Mouse (Mus musculus) ES-E14 (cell line): Measurements from ENCODE around the gene Ccdc91.

Experiments used
- CHD2 ChIP-seq: IDR thresholded peaks from 2 replicates; pipeline ENCODE4 v1.6.1; 2014; ENCODE audit warnings: mild to moderate bottlenecking, low read depth, low read length, inconsistent platforms
- HCFC1 ChIP-seq: IDR thresholded peaks from 2 replicates; pipeline ENCODE4 v1.6.1; 2012; ENCODE audit warnings: low read length, inconsistent platforms, borderline replicate concordance; ENCODE audit not compliant: insufficient read depth
- MAFK ChIP-seq: IDR thresholded peaks from 2 replicates; pipeline ENCODE4 v1.6.1; 2014; ENCODE audit warnings: mild to moderate bottlenecking, low read depth, low read length, inconsistent platforms; ENCODE audit not compliant: insufficient read depth
- ZC3H11A ChIP-seq: IDR thresholded peaks from 2 replicates; pipeline ENCODE4 v1.6.1; 2012; ENCODE audit warnings: low read depth, mild to moderate bottlenecking, inconsistent platforms, low read length, borderline replicate concordance
- ZNF384 ChIP-seq: IDR thresholded peaks from 2 replicates; pipeline ENCODE4 v1.6.1; 2012; ENCODE audit warnings: low read depth, low read length, inconsistent platforms

- TF ChIP-seq HCFC1 (no peak), ZC3H11A (no peak), CHD2 (no peak), MAFK (no peak), ZNF384 (no peak)
Observed at GRCm38 (mm10) chr6:147675022-147675733, 199.6 kb downstream of the Ccdc91 start.
